In genomic region chr4:47280126-47280525, GRCm38 (mm10) we compare ENCODE assay signal across 20 mouse cellular contexts.
A peak's percentile ranks its signal among the peaks of the same experiment; 100 is the strongest.
DNase-seq lines count a peak whose midpoint lies in the region; TF ChIP-seq lines count a peak whose summit lies in the region.
"Had no signal": no experiment of that assay in that cellular context is flagged by ENCODE, and none has a peak within 500 bp of the region (broad histone marks: within the 10 kb centered on the region; RNA-seq: fewer than 3 reads in every experiment).

No protein-coding gene starts in this region.

- TF ChIP-seq CTCF in thymus, adult 2 months (IDR thresholded peaks at IDR 0.05; ENCODE audit: borderline replicate concordance, control insufficient read depth, extremely low read depth, insufficient read depth, low read length, poor library complexity): no peak
- no peak for TF ChIP-seq CTCF in MEL (IDR thresholded peaks at IDR 0.05 in 2 of 3, conservative IDR thresholded peaks at IDR 0.05 in 1 of 3; ENCODE audit: control insufficient read depth in 1 of 3, insufficient read depth in 1 of 3, low read depth in 2 of 3, low read length in 3 of 3, poor library complexity in 1 of 3, severe bottlenecking in 1 of 3)

- H3K9me3 ChIP-seq in MEL (replicated peaks; ENCODE audit: insufficient read depth, low read length): no peaks in the 10 kb centered on the region
- H3K9me3 ChIP-seq: embryonic facial prominence, embryonic 10.5 days; forebrain, embryonic 13.5 days; heart, embryonic 12.5 days; hindbrain, embryonic 10.5 days; hindbrain, embryonic 15.5 days had no signal

- H3K36me3 ChIP-seq in thymus, adult 2 months (ENCODE audit: control insufficient read depth, insufficient read depth, low read length): no peaks in the 10 kb centered on the region
- H3K36me3 ChIP-seq in MEL (ENCODE audit: control insufficient read depth in 1 of 2, insufficient read depth in 2 of 2, low read length in 2 of 2): peaks cover 0 to 30% of the 10 kb centered on the region in 2 experiments; a peak in 2 of 4 replicates
- H3K36me3 ChIP-seq: embryonic facial prominence, embryonic 10.5 days; heart, embryonic 12.5 days; hindbrain, embryonic 10.5 days; hindbrain, embryonic 15.5 days had no signal

- TF ChIP-seq RAD21 in MEL (IDR thresholded peaks at IDR 0.05; ENCODE audit: low read depth, low read length): no peak

- DNase-seq in thymus, postnatal 0 days (ENCODE audit: low spot score): peak; percentile 32
- DNase-seq in thymus, adult 2 months: no peak
- DNase-seq in MEL (ENCODE audit: low read depth, low spot score): peak; percentile 50
- peak; percentile 55 for DNase-seq in induced T-regulatory cell, adult 2 months (ENCODE audit: low read depth)
- DNase-seq in left cerebral cortex, adult 9 months (ENCODE audit: low spot score in 2 of 2): no peak
- no peak for DNase-seq in lung, postnatal 10 days
- DNase-seq: adrenal gland, postnatal 14 days; B cell, adult 2 months; cerebellum, adult 18-20 months; cerebellum, adult 9-11 months; cerebellum, postnatal 36 days; forebrain, postnatal 0 days; gastrocnemius, postnatal 14 days; kidney, adult 8-10 months had no signal

- H3K4me3 ChIP-seq in thymus, adult 2 months (ENCODE audit: control insufficient read depth, insufficient read depth, low read length): no peak overlapping the region
- no peak overlapping the region for H3K4me3 ChIP-seq in MEL (ENCODE audit: control insufficient read depth in 1 of 2, insufficient read depth in 1 of 2, low read depth in 2 of 2, low read length in 2 of 2)
- H3K4me3 ChIP-seq: embryonic facial prominence, embryonic 10.5 days; forebrain, embryonic 13.5 days; heart, embryonic 12.5 days; hindbrain, embryonic 10.5 days; hindbrain, embryonic 15.5 days had no signal

- H3K79me2 ChIP-seq in MEL (ENCODE audit: control insufficient read depth, insufficient read depth, low read length, poor library complexity): no peaks in the 10 kb centered on the region

- no peak overlapping the region for H3K27ac ChIP-seq in thymus, adult 2 months (ENCODE audit: control insufficient read depth, insufficient read depth, low read length)
- H3K27ac ChIP-seq in MEL (ENCODE audit: control insufficient read depth, low read depth, low read length): peak overlapping the region; percentile 21; the same call in 1 of the 2 replicates
- H3K27ac ChIP-seq: embryonic facial prominence, embryonic 10.5 days; forebrain, embryonic 13.5 days; hindbrain, embryonic 10.5 days; hindbrain, embryonic 15.5 days had no signal

- no peak for TF ChIP-seq POLR2A in thymus, adult 2 months (IDR thresholded peaks at IDR 0.05; ENCODE audit: control insufficient read depth, extremely low read depth, insufficient read depth, low read length, poor library complexity)
- TF ChIP-seq POLR2A in MEL (IDR thresholded peaks at IDR 0.05; ENCODE audit: control insufficient read depth in 1 of 2, insufficient read depth in 1 of 2, low read depth in 1 of 2, low read length in 2 of 2, poor library complexity in 1 of 2): no peak

- WGBS in thymus, adult 2 months: 70% methylated on average over 5 of the region's 5 CpGs

- H3K9ac ChIP-seq in MEL (ENCODE audit: control insufficient read depth, low read depth, low read length, poor library complexity, severe bottlenecking): no peak overlapping the region
- H3K9ac ChIP-seq: forebrain, embryonic 13.5 days; forebrain, postnatal 0 days; heart, embryonic 12.5 days; hindbrain, embryonic 15.5 days had no signal

- H3K27me3 ChIP-seq in thymus, adult 2 months (ENCODE audit: control insufficient read depth, insufficient read depth, low read length): no peaks in the 10 kb centered on the region
- H3K27me3 ChIP-seq in MEL (ENCODE audit: control insufficient read depth in 1 of 2, insufficient read depth in 2 of 2, low read length in 2 of 2): no peaks in the 10 kb centered on the region
- H3K27me3 ChIP-seq: CH12.LX; forebrain, embryonic 13.5 days; heart, embryonic 12.5 days; hindbrain, embryonic 15.5 days had no signal

- peaks cover 29% of the 10 kb centered on the region for H3K4me1 ChIP-seq in thymus, adult 2 months (replicated peaks; ENCODE audit: control insufficient read depth, insufficient read depth, low read length)
- peaks cover 16 to 42% of the 10 kb centered on the region in 2 experiments for H3K4me1 ChIP-seq in MEL (ENCODE audit: control insufficient read depth in 1 of 2, insufficient read depth in 2 of 2, low read length in 2 of 2)

- peak in 1 of 2 experiments; percentile 21; a peak in 1 of 4 replicates for TF ChIP-seq EP300 in MEL (IDR thresholded peaks at IDR 0.05; ENCODE audit: low read depth in 1 of 2, low read length in 2 of 2)

TF ChIP-seq in MEL, 35 proteins besides CTCF, POLR2A, EP300 and RAD21:
- TF ChIP-seq JUND (IDR thresholded peaks at IDR 0.05; ENCODE audit: low read depth, low read length) (no peak), MAX (IDR thresholded peaks at IDR 0.05; ENCODE audit: low read length) (no peak), GATA1 (IDR thresholded peaks at IDR 0.05; ENCODE audit: low read depth, low read length) (no peak), KAT2A (conservative IDR thresholded peaks at IDR 0.05; ENCODE audit: low read depth, low read length) (no peak), NRF1 (IDR thresholded peaks at IDR 0.05; ENCODE audit: insufficient read depth, low read depth, low read length, poor library complexity, severe bottlenecking) (no peak), HCFC1 (IDR thresholded peaks at IDR 0.05; ENCODE audit: low read depth, low read length) (no peak), MEF2A (IDR thresholded peaks at IDR 0.05; ENCODE audit: extremely low read depth, insufficient replicate concordance, low read depth, low read length, poor library complexity, severe bottlenecking) (no peak), ELF1 (IDR thresholded peaks at IDR 0.05; ENCODE audit: low read depth, low read length) (no peak), MAFK (IDR thresholded peaks at IDR 0.05; ENCODE audit: borderline replicate concordance, low read depth, low read length) (no peak), ZC3H11A (IDR thresholded peaks at IDR 0.05; ENCODE audit: low read depth, low read length) (no peak), ETS1 (IDR thresholded peaks at IDR 0.05; ENCODE audit: low read depth, low read length) (no peak), E2F4 (IDR thresholded peaks at IDR 0.05; ENCODE audit: borderline replicate concordance, low read depth, low read length) (no peak), SIN3A (IDR thresholded peaks at IDR 0.05; ENCODE audit: low read length) (no peak), GABPA (IDR thresholded peaks at IDR 0.05; ENCODE audit: low read depth, low read length) (no peak), MYB (IDR thresholded peaks at IDR 0.05; ENCODE audit: low read depth, low read length) (no peak), ZKSCAN1 (IDR thresholded peaks at IDR 0.05; ENCODE audit: low read depth, low read length) (no peak), RCOR1 (IDR thresholded peaks at IDR 0.05; ENCODE audit: low read depth, low read length) (no peak), TBP (IDR thresholded peaks at IDR 0.05; ENCODE audit: low read depth, low read length) (no peak), MYC (IDR thresholded peaks at IDR 0.05; ENCODE audit: low read depth, low read length) (no peak), SMC3 (IDR thresholded peaks at IDR 0.05; ENCODE audit: low read depth, low read length) (no peak)

Comparison
In these comparisons a context has a peak if more than half of its experiments do, and no peak if none do; other contexts are left out.
1. DNase-seq: peak in thymus, postnatal 0 days (single experiment), MEL (single experiment) and induced T-regulatory cell, adult 2 months (single experiment); none in thymus, adult 2 months (single experiment), left cerebral cortex, adult 9 months (0 of 2) and lung, postnatal 10 days (single experiment).